Mouse (Mus musculus) CH12.LX (cell line): Measurements from ENCODE around the gene Trim33. TPM values are rescaled to one million over a fixed set of nuclear protein-coding genes. Genes with fewer than 3 reads are reported as not detected.

ENCODE experiments used
- DNase-seq: peaks from one replicate; pipeline ENCODE4 v3.0.0-alpha.2; 2013; ENCODE audit errors: extremely low read depth
- H3K27ac ChIP-seq: 2 replicates; pipeline ENCODE4 v1.5.1; 2012; ENCODE audit warnings: low read depth, mild to moderate bottlenecking, control low read depth, moderate library complexity; ENCODE audit not compliant: insufficient read depth
- H3K27me3 ChIP-seq: replicated peaks from 2 replicates; pipeline ENCODE3; 2012; ENCODE audit warnings: inconsistent platforms
- H3K36me3 ChIP-seq, 2 experiments: replicated peaks in 1 of 2; 2 replicates each; pipeline versions ENCODE3 to v1.6.1; 2012; ENCODE audit warnings: inconsistent platforms in 1 of 2, low read length in 1 of 2, mild to moderate bottlenecking in 1 of 2, mixed read lengths in 1 of 2, moderate library complexity in 1 of 2; ENCODE audit not compliant: control insufficient read depth in 1 of 2, insufficient read depth in 1 of 2
- H3K4me1 ChIP-seq, 2 experiments: 2 replicates each; pipeline ENCODE4 v1.6.1; 2012; ENCODE audit warnings: inconsistent platforms in 1 of 2, moderate library complexity in 1 of 2; ENCODE audit not compliant: insufficient read depth in 2 of 2, control insufficient read depth in 1 of 2
- H3K4me2 ChIP-seq: 2 replicates; pipeline ENCODE4 v1.6.1; 2012; ENCODE audit warnings: low read depth, mild to moderate bottlenecking, control low read depth; ENCODE audit not compliant: poor library complexity, insufficient read depth, severe bottlenecking
- H3K4me3 ChIP-seq, 3 experiments: fragments of 150-350 bp in 1 of 3; sonication (generic) in 1 of 3; replicated peaks in 1 of 3; 2 replicates each; pipeline versions ENCODE3 to v1.5.1; 2011 to 2012; ENCODE audit warnings: low read depth in 2 of 3, low read length in 2 of 3, mild to moderate bottlenecking in 2 of 3, moderate library complexity in 2 of 3, control low read depth in 1 of 3, improper control_type of control experiment in 1 of 3, inconsistent platforms in 1 of 3, mixed read lengths in 1 of 3; ENCODE audit not compliant: poor library complexity in 1 of 3
- H3K79me2 ChIP-seq: replicated peaks from 2 replicates; pipeline ENCODE4 v1.6.1; 2012; ENCODE audit warnings: mild to moderate bottlenecking, moderate library complexity; ENCODE audit not compliant: control insufficient read depth, poor library complexity, insufficient read depth, severe bottlenecking; ENCODE audit errors: extremely low read depth
- H3K9ac ChIP-seq: 2 replicates; pipeline ENCODE4 v1.6.1; 2012; ENCODE audit warnings: low read depth, mild to moderate bottlenecking, control low read depth, moderate library complexity; ENCODE audit not compliant: insufficient read depth
- H3K9me3 ChIP-seq: replicated peaks from 2 replicates; pipeline ENCODE3; 2012; ENCODE audit warnings: low read length, inconsistent platforms, mixed read lengths
- CTCF ChIP-seq, 2 experiments: IDR thresholded peaks in 1 of 2; conservative IDR thresholded peaks in 1 of 2; 2 replicates each; pipeline ENCODE4 v1.5.1; 2011 to 2012; ENCODE audit warnings: low read depth in 2 of 2, low read length in 2 of 2, improper control_type of control experiment in 1 of 2, inconsistent platforms in 1 of 2, mild to moderate bottlenecking in 1 of 2, moderate library complexity in 1 of 2
- IRF4 ChIP-seq: IDR thresholded peaks from 2 replicates; pipeline ENCODE4 v1.6.1; 2014; ENCODE audit warnings: low read depth, mild to moderate bottlenecking, inconsistent platforms, low read length, improper control_type of control experiment
- MAZ ChIP-seq: IDR thresholded peaks from 2 replicates; pipeline ENCODE4 v1.6.1; 2012; ENCODE audit warnings: low read depth, mild to moderate bottlenecking, inconsistent platforms, low read length, improper control_type of control experiment, moderate library complexity
- MXI1 ChIP-seq: IDR thresholded peaks from 2 replicates; pipeline ENCODE4 v1.6.1; 2011; ENCODE audit warnings: mild to moderate bottlenecking, low read depth, low read length, improper control_type of control experiment
- NRF1 ChIP-seq: IDR thresholded peaks from 2 replicates; pipeline ENCODE4 v1.6.1; 2014; ENCODE audit warnings: low read depth, mild to moderate bottlenecking, inconsistent platforms, low read length, improper control_type of control experiment, moderate library complexity
- RAD21 ChIP-seq: IDR thresholded peaks from 2 replicates; pipeline ENCODE4 v1.6.1; 2011; ENCODE audit warnings: low read depth, mild to moderate bottlenecking, low read length, improper control_type of control experiment, moderate library complexity
- SIN3A ChIP-seq: IDR thresholded peaks from 2 replicates; pipeline ENCODE4 v1.6.1; 2012; ENCODE audit warnings: low read length, improper control_type of control experiment, inconsistent platforms
- SMC3 ChIP-seq: IDR thresholded peaks from 2 replicates; pipeline ENCODE4 v1.6.1; 2011; ENCODE audit warnings: low read depth, low read length, improper control_type of control experiment
- USF2 ChIP-seq: conservative IDR thresholded peaks from 2 replicates; pipeline ENCODE4 v1.6.1; 2011; ENCODE audit warnings: low read depth, low read length, improper control_type of control experiment
- dilution Hi-C: fragments of 300-500 bp; cut with MboI; formaldehyde crosslinking; loops from 2 replicates; pipeline ENCODE4 v1.14.3; 2020; ENCODE audit warnings: low sequenced_read_pairs; ENCODE audit not compliant: extremely low pct_unique_long_range_greater_than_20kb, extremely low pct_ligation_motif_present
- in situ Hi-C: fragments of 300-500 bp; cut with MboI; formaldehyde crosslinking; loops from 3 replicates; pipeline ENCODE4 v1.14.3; 2019; ENCODE audit warnings: low sequenced_read_pairs, low pct_ligation_motif_present, low pct_unique_long_range_greater_than_20kb, mixed read lengths
- polyA plus RNA-seq: library from polyadenylated mRNA; unstranded; fragments of >175 nt; gene quantifications from 2 replicates; pipeline ENCODE4 v1.2.1, GENCODE M21; 2012; ENCODE audit warnings: low read depth; ENCODE audit not compliant: insufficient read length
- total RNA-seq, 2 experiments: library from RNA; depleted of rRNA; stranded (reverse); fragments of 300-350 nt in 1 of 2; fragments of >200 nt in 1 of 2; gene quantifications; 2 replicates each; pipeline ENCODE4 v1.2.3; 2012 to 2014

The Trim33 gene
- total and polyA plus RNA-seq, 3 experiments, result 11.7 to 29.3 (median 28.1) TPM

DNA sequence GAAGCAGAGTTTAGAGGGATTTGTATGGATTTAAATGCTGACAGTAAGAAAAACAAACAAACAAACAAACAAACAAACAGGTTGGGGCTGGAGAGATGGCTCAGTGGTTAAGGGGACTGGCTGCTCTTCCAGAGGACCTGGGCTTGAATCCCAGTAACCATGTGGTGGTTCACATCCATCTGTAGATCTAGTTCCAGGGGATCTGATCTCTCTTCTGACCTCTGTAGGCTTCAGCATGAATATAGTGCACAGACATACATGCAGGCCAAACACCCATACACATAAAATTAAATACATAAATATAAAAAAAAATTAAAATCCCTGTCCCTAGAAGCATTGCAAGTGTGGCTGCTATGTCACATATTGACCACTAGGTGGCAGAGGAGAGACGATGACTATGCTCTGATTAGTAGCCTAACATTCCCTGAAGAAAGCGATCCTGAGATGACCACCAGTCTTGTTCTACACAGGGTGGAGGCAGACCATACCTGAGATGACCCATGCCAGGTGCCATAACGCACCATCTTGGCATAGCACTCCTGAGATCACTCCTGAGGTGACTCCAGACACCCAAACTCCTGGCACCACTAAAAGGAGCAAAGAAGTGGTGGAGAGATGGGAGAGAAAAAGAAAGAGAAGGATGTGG, 113.6 kb downstream of the Trim33 start:
- no peak overlapping the region for H3K4me3 ChIP-seq
- H3K4me1 ChIP-seq, result peaks cover 0 to 3% of the 10 kb centered on the region in 2 experiments; a peak in 2 of 4 replicates
- H3K36me3 ChIP-seq, result no peaks in the 10 kb centered on the region
- no peak overlapping the region for H3K9ac ChIP-seq
- H3K27ac ChIP-seq, result no peak overlapping the region
- no peaks in the 10 kb centered on the region for H3K79me2 ChIP-seq
- dilution Hi-C loops, result no loop called here
- no peak overlapping the region for H3K4me2 ChIP-seq
- peaks cover 3% of the 10 kb centered on the region for H3K27me3 ChIP-seq
- no peaks in the 10 kb centered on the region for H3K9me3 ChIP-seq
- peak; percentile 69 for TF ChIP-seq RAD21
- TF ChIP-seq CTCF (conservative IDR thresholded peaks at IDR 0.05 in 1 of 2, IDR thresholded peaks at IDR 0.05 in 1 of 2; ENCODE audit: low read depth in 2 of 2, low read length in 2 of 2), result peak; percentile 80 to 95
- TF ChIP-seq SMC3, result peak; percentile 63
- no peak for TF ChIP-seq NRF1
- DNase-seq, result peak; percentile 34
- in situ Hi-C loops, result no loop called here

GRCm38 (mm10) chr3:103393283-103394060, 114.4 kb downstream of the Trim33 start:
- Histone ChIP-seq H3K79me2 (no peaks in the 10 kb centered on the region), H3K36me3 (no peaks in the 10 kb centered on the region), H3K27ac (no peak overlapping the region), H3K9me3 (no peaks in the 10 kb centered on the region), H3K27me3 (peaks cover 3% of the 10 kb centered on the region), H3K4me1 (peaks cover 0 to 3% of the 10 kb centered on the region in 2 experiments; a peak in 2 of 4 replicates), H3K9ac (no peak overlapping the region), H3K4me3 (no peak overlapping the region), H3K4me2 (no peak overlapping the region)
- no peak for TF ChIP-seq USF2
- no peak for TF ChIP-seq MXI1
- peak in 1 of 2 experiments; percentile 33; a peak in 1 of 4 replicates for TF ChIP-seq CTCF (conservative IDR thresholded peaks at IDR 0.05 in 1 of 2, IDR thresholded peaks at IDR 0.05 in 1 of 2; ENCODE audit: low read depth in 2 of 2, low read length in 2 of 2)
- DNase-seq, result no peak
- in situ Hi-C loops (no loop called here), dilution Hi-C loops (no loop called here)

- in situ Hi-C loops, result no loop called here
- no peaks in the 10 kb centered on the region for H3K79me2 ChIP-seq
- no peak overlapping the region for H3K9ac ChIP-seq
- H3K4me3 ChIP-seq, result no peak overlapping the region
- dilution Hi-C loops, result no loop called here
- no peaks in the 10 kb centered on the region for H3K36me3 ChIP-seq
- H3K4me2 ChIP-seq, result no peak overlapping the region
- DNase-seq, result no peak
- peaks cover 1% of the 10 kb centered on the region for H3K27me3 ChIP-seq
- no peak overlapping the region for H3K27ac ChIP-seq
- H3K9me3 ChIP-seq, result no peaks in the 10 kb centered on the region
- TF ChIP-seq MAZ (no peak), SIN3A (no peak), IRF4 (no peak)
- TF ChIP-seq, all 38 proteins: peak for 0
- peaks cover 0 to 3% of the 10 kb centered on the region in 2 experiments; a peak in 2 of 4 replicates for H3K4me1 ChIP-seq
Measured at GRCm38 (mm10) chr3:103394121-103394520, 115.0 kb downstream of the Trim33 start.
